Mouse (Mus musculus) granulocyte monocyte progenitor cell, adult 5-6 weeks (primary cell): Measurements from ENCODE around the gene Mroh2a. TPM values are rescaled to one million over a fixed set of nuclear protein-coding genes. Genes with fewer than 3 reads are reported as not detected.

Experiments
- ATAC-seq: replicated peaks from 2 replicates; pipeline ENCODE4 v1.8.0; 2016; ENCODE audit warnings: mild to moderate bottlenecking, moderate TSS enrichment, inconsistent platforms; ENCODE audit not compliant: poor library complexity, severe bottlenecking
- total RNA-seq, 2 experiments: library from RNA; stranded (forward) in 1 of 2; stranded (reverse) in 1 of 2; fragments of 200-712, 200-1000 nt in 1 of 2; fragments of >200 nt in 1 of 2; fragmentation: Nextera tagmentation in 1 of 2; gene quantifications; 2 replicates each; pipeline ENCODE4 v1.2.3; 2014 to 2017

The Mroh2a gene
- total RNA-seq, 2 experiments from 2014 or later = 0.10 TPM; not detected in 1

GRCm38 (mm10) chr1:88273326-88273725 is 46.5 kb downstream of the Mroh2a start:
- no peak for ATAC-seq

GRCm38 (mm10) chr1:88273832-88274231 is 47.0 kb downstream of the Mroh2a start:
- ATAC-seq = no peak

GRCm38 (mm10) chr1:88274371-88275077 is 47.7 kb downstream of the Mroh2a start:
- no peak for ATAC-seq

GRCm38 (mm10) chr1:88275078-88275680 is 48.4 kb downstream of the Mroh2a start:
- no peak for ATAC-seq

GRCm38 (mm10) chr1:88275698-88276523 is 49.1 kb downstream of the Mroh2a start:
- no peak for ATAC-seq

- peak; percentile 9 for ATAC-seq
Measured at GRCm38 (mm10) chr1:88276524-88277097, 49.8 kb downstream of the Mroh2a start.

GRCm38 (mm10) chr1:88277098-88277817 is 50.5 kb downstream of the Mroh2a start, which contains the start of the genes Hjurp and Trpm8:
Hjurp (minus strand) TSS chr1:88277633.
Trpm8 (plus strand) TSS chr1:88277661.
- ATAC-seq = peak; percentile 71

GRCm38 (mm10) chr1:88277818-88278511 is 51.2 kb downstream of the Mroh2a start:
- ATAC-seq = peak; percentile 10

- ATAC-seq = 0 out of 2 replicates have a peak, but pooled peaks have one; percentile 0
Measured at GRCm38 (mm10) chr1:88279111-88280005, 52.6 kb downstream of the Mroh2a start.

GRCm38 (mm10) chr1:88280006-88280690 is 53.4 kb downstream of the Mroh2a start:
- ATAC-seq = no peak

- ATAC-seq = no peak
Measured at GRCm38 (mm10) chr1:88282301-88282700, 55.5 kb downstream of the Mroh2a start.

GRCm38 (mm10) chr1:88283376-88284227 is 56.8 kb downstream of the Mroh2a start:
- peak; percentile 43 for ATAC-seq

GRCm38 (mm10) chr1:88284228-88284945 is 57.6 kb downstream of the Mroh2a start:
- ATAC-seq = peak; percentile 2; the same call in 1 of the 2 replicates

GRCm38 (mm10) chr1:88284946-88285320 is 58.1 kb downstream of the Mroh2a start:
- peak; percentile 31 for ATAC-seq

- no peak for ATAC-seq
Measured at GRCm38 (mm10) chr1:88285652-88286051, 58.9 kb downstream of the Mroh2a start.

- no peak for ATAC-seq
Measured at GRCm38 (mm10) chr1:88286136-88286845, 59.5 kb downstream of the Mroh2a start.
